Mouse (Mus musculus) mouse embryonic stem cell (cell line): Measurements from ENCODE around the gene Helz.

Source experiments
- in situ Hi-C, 2 experiments: fragments of 300-500 bp; cut with MboI; formaldehyde crosslinking; loops; 1 replicate in 1 of 2; 3 replicates in 1 of 2; pipeline ENCODE4 v1.14.3; 2019 to 2020; ENCODE audit warnings: low sequenced_read_pairs in 2 of 2, low pct_unique_long_range_greater_than_20kb in 1 of 2, mixed read lengths in 1 of 2; ENCODE audit not compliant: unreplicated experiment in 1 of 2

Helz gene

GRCm38 (mm10) chr11:107691569-107691968 is 143.8 kb downstream of the Helz start:
- in situ Hi-C loops, result no loop called here

- in situ Hi-C loops, result no loop called here
Observed at GRCm38 (mm10) chr11:107693338-107693737, 145.6 kb downstream of the Helz start.

GRCm38 (mm10) chr11:107699967-107700366 is 152.2 kb downstream of the Helz start:
- in situ Hi-C loops, result no loop called here

GRCm38 (mm10) chr11:107703272-107704134 is 155.8 kb downstream of the Helz start:
- in situ Hi-C loops, result no loop called here

GRCm38 (mm10) chr11:107705060-107705459 is 157.3 kb downstream of the Helz start:
- in situ Hi-C loops, result no loop called here

- in situ Hi-C loops, result no loop called here
Observed at GRCm38 (mm10) chr11:107705476-107706074, 157.8 kb downstream of the Helz start.

- in situ Hi-C loops, result no loop called here
Observed at GRCm38 (mm10) chr11:107707897-107708610, 160.3 kb downstream of the Helz start.

- in situ Hi-C loops, result no loop called here
Observed at GRCm38 (mm10) chr11:107710379-107710778, 162.6 kb downstream of the Helz start.

- in situ Hi-C loops, result no loop called here
Observed at GRCm38 (mm10) chr11:107714368-107714767, 166.6 kb downstream of the Helz start.

- in situ Hi-C loops, result no loop called here
Observed at GRCm38 (mm10) chr11:107716332-107716938, 168.7 kb downstream of the Helz start, which contains the start of gene Cacng1. Gene Cacng1 (minus strand): TSS chr11:107716522.

- in situ Hi-C loops, result no loop called here
Observed at GRCm38 (mm10) chr11:107720264-107721021, 172.7 kb downstream of the Helz start.

- in situ Hi-C loops, result no loop called here
Observed at GRCm38 (mm10) chr11:107721057-107721456, 173.3 kb downstream of the Helz start.

- in situ Hi-C loops, result no loop called here
Observed at GRCm38 (mm10) chr11:107724603-107725002, 176.9 kb downstream of the Helz start.

GRCm38 (mm10) chr11:107728073-107728863 is 180.5 kb downstream of the Helz start:
- in situ Hi-C loops, result no loop called here

- in situ Hi-C loops, result no loop called here
Observed at GRCm38 (mm10) chr11:107729141-107729540, 181.4 kb downstream of the Helz start.

GRCm38 (mm10) chr11:107730940-107731339 is 183.2 kb downstream of the Helz start:
- in situ Hi-C loops, result no loop called here

- in situ Hi-C loops, result no loop called here
Observed at GRCm38 (mm10) chr11:107731498-107731897, 183.8 kb downstream of the Helz start.
